ENCODE assay signal across 28 mouse cellular contexts in the genomic region with DNA sequence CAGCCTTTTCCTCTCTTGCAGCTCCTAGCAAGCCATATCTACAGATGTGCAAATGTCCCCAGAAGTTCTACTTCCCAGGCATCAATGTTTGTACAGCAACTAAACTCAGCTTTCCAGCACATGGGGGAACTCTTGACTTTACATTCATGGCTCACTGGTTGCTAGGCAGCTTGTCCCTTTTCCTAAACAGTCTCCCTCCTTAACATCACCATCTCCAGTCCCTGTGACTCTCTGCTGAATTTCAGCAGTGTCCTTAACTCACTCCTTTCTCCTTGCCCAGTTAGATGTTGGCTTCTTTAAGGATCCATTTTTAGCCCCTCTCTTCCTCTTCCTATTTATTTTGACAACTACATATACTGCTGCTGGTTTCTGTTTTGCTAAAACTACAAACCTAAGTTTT.
"Had no signal": no experiment of that assay in that cellular context is flagged by ENCODE, and none has a peak within 500 bp of the region (broad histone marks: within the 10 kb centered on the region; RNA-seq: fewer than 3 reads in every experiment).

No protein-coding gene starts in this region.

- H3K36me3 ChIP-seq: embryonic facial prominence, embryonic 10.5 days; embryonic facial prominence, embryonic 12.5 days; embryonic facial prominence, embryonic 13.5 days; embryonic facial prominence, embryonic 15.5 days; forebrain, embryonic 10.5 days; forebrain, embryonic 12.5 days; forebrain, embryonic 15.5 days had no signal

- H3K9me3 ChIP-seq: embryonic facial prominence, embryonic 10.5 days; embryonic facial prominence, embryonic 12.5 days; embryonic facial prominence, embryonic 13.5 days; embryonic facial prominence, embryonic 15.5 days; forebrain, embryonic 10.5 days; forebrain, embryonic 12.5 days; forebrain, embryonic 13.5 days; forebrain, embryonic 15.5 days; heart, embryonic 10.5 days had no signal

- H3K4me3 ChIP-seq: embryonic facial prominence, embryonic 10.5 days; embryonic facial prominence, embryonic 12.5 days; embryonic facial prominence, embryonic 13.5 days; embryonic facial prominence, embryonic 15.5 days; erythroblast, embryonic 14.5 days; forebrain, embryonic 10.5 days; forebrain, embryonic 12.5 days; forebrain, embryonic 13.5 days; forebrain, embryonic 15.5 days; gastrocnemius, adult 2 months; heart, embryonic 10.5 days had no signal

- DNase-seq: cerebellum, adult 8-10 months; cerebellum, adult 9-10 months; cerebellum, adult 9-11 months; cerebellum, postnatal 10 days; cerebellum, postnatal 14 days; cerebellum, postnatal 25 days; cerebellum, postnatal 36 days; embryo, embryonic 11 days; forebrain, postnatal 0 days; gastrocnemius, adult 2 months; gastrocnemius, postnatal 10 days; gastrocnemius, postnatal 14 days; gastrocnemius, postnatal 25 days; gastrocnemius, postnatal 36 days; heart, adult 11 months; heart, adult 18-20 months had no signal

- H3K9ac ChIP-seq: embryonic facial prominence, embryonic 12.5 days; embryonic facial prominence, embryonic 13.5 days; embryonic facial prominence, embryonic 15.5 days; forebrain, embryonic 12.5 days; forebrain, embryonic 13.5 days; forebrain, embryonic 15.5 days; forebrain, postnatal 0 days had no signal

- H3K27me3 ChIP-seq: embryonic facial prominence, embryonic 12.5 days; embryonic facial prominence, embryonic 13.5 days; embryonic facial prominence, embryonic 15.5 days; forebrain, embryonic 12.5 days; forebrain, embryonic 13.5 days; forebrain, embryonic 15.5 days had no signal

- H3K4me2 ChIP-seq: embryonic facial prominence, embryonic 12.5 days; embryonic facial prominence, embryonic 13.5 days; embryonic facial prominence, embryonic 15.5 days; forebrain, embryonic 12.5 days; forebrain, embryonic 13.5 days; forebrain, embryonic 15.5 days had no signal

- H3K4me1 ChIP-seq: embryonic facial prominence, embryonic 10.5 days; embryonic facial prominence, embryonic 12.5 days; embryonic facial prominence, embryonic 13.5 days; embryonic facial prominence, embryonic 15.5 days; forebrain, embryonic 10.5 days; forebrain, embryonic 12.5 days; forebrain, embryonic 13.5 days; forebrain, embryonic 15.5 days; heart, embryonic 10.5 days had no signal

- ATAC-seq: forebrain, embryonic 13.5 days; forebrain, embryonic 14.5 days; forebrain, embryonic 15.5 days; forebrain, embryonic 16.5 days; forebrain, postnatal 0 days had no signal

- H3K27ac ChIP-seq: embryonic facial prominence, embryonic 10.5 days; embryonic facial prominence, embryonic 12.5 days; embryonic facial prominence, embryonic 13.5 days; embryonic facial prominence, embryonic 15.5 days; forebrain, embryonic 10.5 days; forebrain, embryonic 12.5 days; forebrain, embryonic 13.5 days; forebrain, embryonic 15.5 days; gastrocnemius, adult 2 months; heart, embryonic 10.5 days had no signal
